ENCODE assay signal across 16 mouse cellular contexts in genomic region chr11:4197691-4198090, GRCm38 (mm10). TPM values are rescaled to one million over a fixed set of nuclear protein-coding genes. Genes with fewer than 3 reads are reported as not detected.
DNase-seq lines count a peak whose midpoint lies in the region; ATAC-seq and TF ChIP-seq lines count a peak whose summit lies in the region.
"Had no signal": no experiment of that assay in that cellular context is flagged by ENCODE, and none has a peak within 500 bp of the region (broad histone marks: within the 10 kb centered on the region; RNA-seq: fewer than 3 reads in every experiment).

No protein-coding gene starts in this region.

- TF ChIP-seq POLR2A in spleen, adult 2 months (IDR thresholded peaks at IDR 0.05; ENCODE audit: low read depth, low read length), result no peak

- no peaks in the 10 kb centered on the region for H3K9me3 ChIP-seq in embryonic facial prominence, embryonic 15.5 days (replicated peaks)
- no peaks in the 10 kb centered on the region for H3K9me3 ChIP-seq in embryonic facial prominence, embryonic 10.5 days
- H3K9me3 ChIP-seq: midbrain, embryonic 12.5 days; neural tube, embryonic 13.5 days had no signal

- intact Hi-C loops in left cerebral cortex, postnatal 36 days (cut with DNase I), result no loop called here

- no peak overlapping the region for H3K9ac ChIP-seq in embryonic facial prominence, embryonic 15.5 days
- H3K9ac ChIP-seq: liver, embryonic 14.5 days; midbrain, embryonic 12.5 days; neural tube, embryonic 13.5 days had no signal

- H3K4me3 ChIP-seq in embryonic facial prominence, embryonic 15.5 days (replicated peaks), result no peak overlapping the region
- no peak overlapping the region for H3K4me3 ChIP-seq in embryonic facial prominence, embryonic 10.5 days
- no peak overlapping the region for H3K4me3 ChIP-seq in spleen, adult 2 months (ENCODE audit: extremely low read depth, insufficient read depth, insufficient read length)
- H3K4me3 ChIP-seq: left cerebral cortex, adult 2 months; midbrain, embryonic 12.5 days; neural tube, embryonic 13.5 days had no signal

- peaks cover 34% of the 10 kb centered on the region for H3K4me1 ChIP-seq in embryonic facial prominence, embryonic 15.5 days
- H3K4me1 ChIP-seq in embryonic facial prominence, embryonic 10.5 days, result peaks cover 27% of the 10 kb centered on the region
- peaks cover 43% of the 10 kb centered on the region for H3K4me1 ChIP-seq in spleen, adult 2 months (ENCODE audit: control insufficient read depth, insufficient read depth, insufficient read length)
- H3K4me1 ChIP-seq: midbrain, embryonic 12.5 days had no signal

- ATAC-seq in embryonic facial prominence, embryonic 15.5 days (ENCODE audit: insufficient number of reproducible peaks, low FRiP score, low TSS enrichment, low read depth), result peak; percentile 17; the same call in 1 of the 2 replicates

- TF ChIP-seq CTCF in spleen, adult 2 months (IDR thresholded peaks at IDR 0.05; ENCODE audit: extremely low read depth, insufficient read depth, insufficient read length, insufficient replicate concordance), result no peak

- DNase-seq in embryonic facial prominence, embryonic 10.5 days (ENCODE audit: low spot score), result no peak
- DNase-seq in spleen, adult 2 months (ENCODE audit: low read depth in 1 of 2, low spot score in 2 of 2), result no peak
- DNase-seq in spleen, postnatal 10 days (ENCODE audit: low spot score in 2 of 2), result no peak
- peak; percentile 80 for DNase-seq in kidney, postnatal 10 days
- DNase-seq in left cerebral cortex, postnatal 36 days (ENCODE audit: low spot score in 2 of 2), result no peak
- DNase-seq in frontal cortex, adult 2 months (ENCODE audit: extremely low spot score in 1 of 2, low spot score in 1 of 2), result no peak
- no peak for DNase-seq in layer of hippocampus, adult 18-20 months (ENCODE audit: low spot score in 2 of 2)
- DNase-seq: heart, postnatal 4 days; thymus, postnatal 25 days had no signal

- H3K27me3 ChIP-seq in embryonic facial prominence, embryonic 15.5 days, result no peaks in the 10 kb centered on the region
- no peaks in the 10 kb centered on the region for H3K27me3 ChIP-seq in embryonic facial prominence, embryonic 10.5 days (replicated peaks; ENCODE audit: low read depth, poor library complexity, severe bottlenecking)
- H3K27me3 ChIP-seq in spleen, adult 2 months (ENCODE audit: control insufficient read depth, insufficient read depth, low read length), result no peaks in the 10 kb centered on the region
- H3K27me3 ChIP-seq: midbrain, embryonic 12.5 days; neural tube, embryonic 13.5 days had no signal

- no peak overlapping the region for H3K4me2 ChIP-seq in embryonic facial prominence, embryonic 15.5 days (replicated peaks)
- H3K4me2 ChIP-seq: midbrain, embryonic 12.5 days; neural tube, embryonic 13.5 days had no signal

- no peaks in the 10 kb centered on the region for H3K36me3 ChIP-seq in embryonic facial prominence, embryonic 15.5 days
- H3K36me3 ChIP-seq in embryonic facial prominence, embryonic 10.5 days (replicated peaks), result no peaks in the 10 kb centered on the region
- no peaks in the 10 kb centered on the region for H3K36me3 ChIP-seq in spleen, adult 2 months (ENCODE audit: control insufficient read depth, insufficient read depth, low read length)
- H3K36me3 ChIP-seq: midbrain, embryonic 12.5 days; neural tube, embryonic 13.5 days had no signal

- no peak overlapping the region for H3K27ac ChIP-seq in embryonic facial prominence, embryonic 15.5 days (replicated peaks)
- H3K27ac ChIP-seq in embryonic facial prominence, embryonic 10.5 days (replicated peaks), result no peak overlapping the region
- H3K27ac ChIP-seq in spleen, adult 2 months (ENCODE audit: insufficient read depth, low read length), result peak overlapping the region; percentile 39; the same call in 1 of the 2 replicates
- H3K27ac ChIP-seq: left cerebral cortex, adult 2 months; liver, embryonic 14.5 days; midbrain, embryonic 12.5 days; neural tube, embryonic 13.5 days had no signal

- 71% methylated on average over 1 of the region's 1 CpGs for WGBS in embryonic facial prominence, embryonic 15.5 days
- 81% methylated on average over 1 of the region's 1 CpGs for WGBS in embryonic facial prominence, embryonic 10.5 days
- WGBS in spleen, adult 2 months, result 53% methylated on average over 1 of the region's 1 CpGs

RNA-seq across cellular contexts. Expression of gene Tbc1d10a, which starts 11.1 kb away (rescaled TPM):
- 56.1 and 56.2 TPM in 2 replicates for polyA plus RNA-seq in embryonic facial prominence, embryonic 15.5 days (2015; fragmentation: Nextera tagmentation; extraction: Ambion mirVana)
- 27.4 and 31.0 TPM in 2 replicates for polyA plus RNA-seq in embryonic facial prominence, embryonic 10.5 days (2016; fragmentation: Nextera tagmentation; extraction: Ambion mirVana)
- polyA plus RNA-seq in spleen, adult 2 months (2012; rRNA removed), result 46.7 and 53.9 TPM in 2 replicates
- total RNA-seq in left cerebral cortex, postnatal 36 days (2021), result 10 to 100 TPM; 32.7 to 36.2 TPM
- 56.4 and 59.0 TPM in 2 replicates for polyA plus RNA-seq in frontal cortex, adult 2 months (2012; rRNA removed)
- total RNA-seq in layer of hippocampus, adult 18-20 months (2021), result 10 to 100 TPM; 28.1 to 30.8 TPM

RNA-seq across cellular contexts. Expression of gene Castor1, which starts 20.3 kb away (rescaled TPM):
- 13.1 and 14.0 TPM in 2 replicates for polyA plus RNA-seq in embryonic facial prominence, embryonic 15.5 days (2015; fragmentation: Nextera tagmentation; extraction: Ambion mirVana)
- polyA plus RNA-seq in embryonic facial prominence, embryonic 10.5 days (2016; fragmentation: Nextera tagmentation; extraction: Ambion mirVana), result 2.2 and 2.4 TPM in 2 replicates
- polyA plus RNA-seq in spleen, adult 2 months (2012; rRNA removed), result 9.9 and 11.4 TPM in 2 replicates
- 1 to 10 TPM; 4.3 to 5.3 TPM for total RNA-seq in left cerebral cortex, postnatal 36 days (2021)
- polyA plus RNA-seq in frontal cortex, adult 2 months (2012; rRNA removed), result 4.5 and 5.2 TPM in 2 replicates
- 1 to 10 TPM; 4.3 to 4.7 TPM for total RNA-seq in layer of hippocampus, adult 18-20 months (2021)

RNA-seq across cellular contexts. Expression of gene Sf3a1, which starts 37.5 kb away (rescaled TPM):
- polyA plus RNA-seq in embryonic facial prominence, embryonic 15.5 days (2015; fragmentation: Nextera tagmentation; extraction: Ambion mirVana), result 50.5 and 57.7 TPM in 2 replicates
- polyA plus RNA-seq in embryonic facial prominence, embryonic 10.5 days (2016; fragmentation: Nextera tagmentation; extraction: Ambion mirVana), result 102 and 105 TPM in 2 replicates
- polyA plus RNA-seq in spleen, adult 2 months (2012; rRNA removed), result 27.9 and 31.9 TPM in 2 replicates
- total RNA-seq in left cerebral cortex, postnatal 36 days (2021), result 10 to 100 TPM; 61.3 to 65.3 TPM
- polyA plus RNA-seq in frontal cortex, adult 2 months (2012; rRNA removed), result 45.6 and 49.0 TPM in 2 replicates
- total RNA-seq in layer of hippocampus, adult 18-20 months (2021), result 10 to 100 TPM; 72.7 TPM

RNA-seq across cellular contexts. Expression of gene Ccdc157, which starts 37.6 kb away (rescaled TPM):
- 14.4 and 16.6 TPM in 2 replicates for polyA plus RNA-seq in embryonic facial prominence, embryonic 15.5 days (2015; fragmentation: Nextera tagmentation; extraction: Ambion mirVana)
- polyA plus RNA-seq in embryonic facial prominence, embryonic 10.5 days (2016; fragmentation: Nextera tagmentation; extraction: Ambion mirVana), result 7.2 and 8.0 TPM in 2 replicates
- 4.3 and 4.4 TPM in 2 replicates for polyA plus RNA-seq in spleen, adult 2 months (2012; rRNA removed)
- 10 to 100 TPM; 16.0 to 18.1 TPM for total RNA-seq in left cerebral cortex, postnatal 36 days (2021)
- polyA plus RNA-seq in frontal cortex, adult 2 months (2012; rRNA removed), result 22.5 and 23.8 TPM in 2 replicates
- total RNA-seq in layer of hippocampus, adult 18-20 months (2021), result 10 to 100 TPM; 10.4 to 11.7 TPM

RNA-seq across cellular contexts. Expression of gene Osm, which starts 38.5 kb away (rescaled TPM):
- polyA plus RNA-seq in embryonic facial prominence, embryonic 15.5 days (2015; fragmentation: Nextera tagmentation; extraction: Ambion mirVana), result 0.20 and 0.21 TPM in 2 replicates
- polyA plus RNA-seq in embryonic facial prominence, embryonic 10.5 days (2016; fragmentation: Nextera tagmentation; extraction: Ambion mirVana), result not detected in 2 replicates
- polyA plus RNA-seq in spleen, adult 2 months (2012; rRNA removed), result 3.3 and 3.7 TPM in 2 replicates
- total RNA-seq in left cerebral cortex, postnatal 36 days (2021), result not detected
- 0.08 and 0.18 TPM in 2 replicates for polyA plus RNA-seq in frontal cortex, adult 2 months (2012; rRNA removed)
- not detected for total RNA-seq in layer of hippocampus, adult 18-20 months (2021)
- total RNA-seq: left cerebral cortex, adult 2 months had no signal
- polyA plus RNA-seq: C2C12; forebrain, embryonic 11.5 days; midbrain, embryonic 12.5 days; neural tube, embryonic 13.5 days had no signal
